Mouse (Mus musculus) frontal cortex, postnatal 36 days (tissue): ENCODE measurements around the gene Manba.
"Not testable (repeated sequence)": the region's sequence is repeated elsewhere in the genome, so short reads cannot be mapped to it uniquely, and the experiment has no call there.

ENCODE experiments used
- DNase-seq, 2 experiments: peaks; one replicate each; pipeline ENCODE4 v3.0.0; 2022; ENCODE audit warnings: low spot score in 2 of 2

Gene Manba

GRCm38 (mm10) chr3:135486351-135486750 is 940 bp downstream of the Manba start:
- DNase-seq = no peak

- no peak for DNase-seq
Observed at GRCm38 (mm10) chr3:135487803-135488202, 2.4 kb downstream of the Manba start.

GRCm38 (mm10) chr3:135489865-135490520 is 4.6 kb downstream of the Manba start:
- DNase-seq = no peak

GRCm38 (mm10) chr3:135491102-135491501 is 5.7 kb downstream of the Manba start:
- no peak for DNase-seq

GRCm38 (mm10) chr3:135493320-135493719 is 7.9 kb downstream of the Manba start:
- not testable (repeated sequence) for DNase-seq

- DNase-seq = not testable (repeated sequence)
Observed at GRCm38 (mm10) chr3:135497956-135498355, 12.5 kb downstream of the Manba start.

- no peak for DNase-seq
Observed at GRCm38 (mm10) chr3:135498891-135499290, 13.5 kb downstream of the Manba start.

GRCm38 (mm10) chr3:135503160-135503559 is 17.7 kb downstream of the Manba start:
- DNase-seq = no peak

GRCm38 (mm10) chr3:135505369-135505909 is 20.0 kb downstream of the Manba start:
- peak; percentile 14 to 28 for DNase-seq

GRCm38 (mm10) chr3:135505916-135506482 is 20.6 kb downstream of the Manba start:
- no peak for DNase-seq

- DNase-seq = no peak
Observed at GRCm38 (mm10) chr3:135507506-135507905, 22.1 kb downstream of the Manba start.

- DNase-seq = no peak
Observed at GRCm38 (mm10) chr3:135508191-135508590, 22.8 kb downstream of the Manba start.

- DNase-seq = no peak
Observed at GRCm38 (mm10) chr3:135510372-135510771, 25.0 kb downstream of the Manba start.

GRCm38 (mm10) chr3:135511683-135512082 is 26.3 kb downstream of the Manba start:
- DNase-seq = no peak

- no peak for DNase-seq
Observed at GRCm38 (mm10) chr3:135513270-135513669, 27.9 kb downstream of the Manba start.

GRCm38 (mm10) chr3:135513800-135514425 is 28.5 kb downstream of the Manba start:
- DNase-seq = no peak

- DNase-seq = no peak
Observed at GRCm38 (mm10) chr3:135515246-135515645, 29.8 kb downstream of the Manba start.

- no peak for DNase-seq
Observed at GRCm38 (mm10) chr3:135516891-135517290, 31.5 kb downstream of the Manba start.

GRCm38 (mm10) chr3:135518882-135519281 is 33.5 kb downstream of the Manba start:
- no peak for DNase-seq

- no peak for DNase-seq
Observed at GRCm38 (mm10) chr3:135519584-135519983, 34.2 kb downstream of the Manba start.

GRCm38 (mm10) chr3:135521963-135522362 is 36.6 kb downstream of the Manba start:
- no peak for DNase-seq

GRCm38 (mm10) chr3:135522618-135523355 is 37.4 kb downstream of the Manba start:
- DNase-seq = no peak
